Comparison of ENCODE assay signal across 32 mouse cellular contexts in the genomic region with DNA sequence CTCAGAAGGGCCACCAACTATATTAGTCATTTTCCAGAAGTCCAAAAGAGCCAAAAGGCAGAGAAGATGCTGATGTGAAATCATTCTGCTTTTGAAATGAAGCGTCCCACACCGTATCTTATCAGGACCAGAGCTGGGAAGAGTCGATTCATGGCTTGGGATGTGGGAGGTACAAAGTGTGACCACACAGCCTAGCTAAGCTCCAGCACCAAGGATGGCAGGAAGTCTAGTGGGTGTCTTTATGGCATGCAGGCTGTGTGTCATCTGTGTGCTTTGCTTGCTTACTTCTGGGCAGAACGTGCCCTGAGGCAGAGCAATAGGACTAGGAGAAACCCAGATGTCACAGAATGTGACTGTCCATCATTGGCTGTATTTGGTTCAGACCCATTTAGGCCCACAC. TPM values are rescaled to one million over a fixed set of nuclear protein-coding genes. Genes with fewer than 3 reads are reported as not detected.
"Had no signal": no experiment of that assay in that cellular context is flagged by ENCODE, and none has a peak within 500 bp of the region (broad histone marks: within the 10 kb centered on the region; RNA-seq: fewer than 3 reads in every experiment).

No protein-coding gene starts in this region.

- ATAC-seq: liver, embryonic 12.5 days; liver, postnatal 0 days; lung, postnatal 0 days; midbrain, embryonic 13.5 days; midbrain, embryonic 15.5 days; midbrain, embryonic 16.5 days had no signal

- H3K27ac ChIP-seq: limb, embryonic 10.5 days; limb, embryonic 12.5 days; limb, embryonic 13.5 days; limb, embryonic 15.5 days; liver, embryonic 12.5 days; liver, embryonic 13.5 days; liver, embryonic 14.5 days; liver, embryonic 15.5 days; lung, embryonic 15.5 days; macrophage; midbrain, embryonic 10.5 days; midbrain, embryonic 12.5 days; midbrain, embryonic 13.5 days; midbrain, embryonic 15.5 days had no signal

- DNase-seq: left cerebral cortex, postnatal 4 days; liver; liver, embryonic 13.5 days; liver, postnatal 0 days; lung, adult 18-20 months; lung, adult 2 months; lung, postnatal 10 days; lung, postnatal 14 days; lung, postnatal 36 days; lung, postnatal 4 days; midbrain, embryonic 14.5 days had no signal

- H3K4me3 ChIP-seq: limb, embryonic 10.5 days; limb, embryonic 12.5 days; limb, embryonic 13.5 days; limb, embryonic 15.5 days; liver, embryonic 12.5 days; liver, embryonic 13.5 days; liver, embryonic 15.5 days; lung, embryonic 15.5 days; megakaryocyte, embryonic 14.5 days; midbrain, embryonic 10.5 days; midbrain, embryonic 12.5 days; midbrain, embryonic 13.5 days; midbrain, embryonic 15.5 days; myocyte had no signal

RNA-seq across cellular contexts. Expression of gene Evc, which starts 15.9 kb away (rescaled TPM):
- total RNA-seq: megakaryocyte progenitor cell, adult 5-6 weeks; megakaryocyte, adult 5-6 weeks; megakaryocyte-erythroid progenitor cell, adult 5-6 weeks had no signal

RNA-seq across cellular contexts. Expression of gene Evc2, which starts 17.5 kb away (rescaled TPM):
- total RNA-seq: megakaryocyte, adult 5-6 weeks; megakaryocyte-erythroid progenitor cell, adult 5-6 weeks; monocyte, adult 5-6 weeks had no signal
